Mouse (Mus musculus) midbrain, embryonic 16.5 days (tissue): ENCODE measurements around the gene Ndrg3. TPM values are rescaled to one million over a fixed set of nuclear protein-coding genes. Genes with fewer than 3 reads are reported as not detected.
"Not testable (repeated sequence)": the region's sequence is repeated elsewhere in the genome, so short reads cannot be mapped to it uniquely, and the experiment has no call there.

Experiments
- ATAC-seq: fragments of 200-750 bp; cut with Nextera tagmentation; 2 replicates; pipeline ENCODE4 v1.8.0; 2017; ENCODE audit warnings: moderate TSS enrichment
- H3K27ac ChIP-seq: fragments of 300-500 bp; sonication (generic); 2 replicates; pipeline ENCODE4 v1.5.1; 2014; ENCODE audit warnings: mild to moderate bottlenecking, low read length, mixed read lengths
- H3K27me3 ChIP-seq: fragments of 300-500 bp; sonication (generic); 2 replicates; pipeline ENCODE4 v1.6.1; 2014; ENCODE audit warnings: low read depth, low read length, mixed read lengths; ENCODE audit not compliant: control insufficient read depth, insufficient read depth
- H3K36me3 ChIP-seq: fragments of 300-500 bp; sonication (generic); 2 replicates; pipeline ENCODE4 v1.6.1; 2014; ENCODE audit warnings: mild to moderate bottlenecking, low read length, moderate library complexity, mixed read lengths; ENCODE audit not compliant: control insufficient read depth, insufficient read depth
- H3K4me1 ChIP-seq: fragments of 300-500 bp; sonication (generic); 2 replicates; pipeline ENCODE4 v1.6.1; 2014; ENCODE audit warnings: mild to moderate bottlenecking, low read length, mixed read lengths; ENCODE audit not compliant: control insufficient read depth, insufficient read depth
- H3K4me2 ChIP-seq: fragments of 300-500 bp; sonication (generic); 2 replicates; pipeline ENCODE4 v1.6.1; 2014; ENCODE audit warnings: mild to moderate bottlenecking, low read length, mixed read lengths
- H3K4me3 ChIP-seq: fragments of 300-500 bp; sonication (generic); 2 replicates; pipeline ENCODE4 v1.5.1; 2014; ENCODE audit warnings: low read depth, mild to moderate bottlenecking, low read length, moderate library complexity, mixed read lengths
- H3K9ac ChIP-seq: fragments of 300-500 bp; sonication (generic); 2 replicates; pipeline ENCODE4 v1.6.1; 2014; ENCODE audit warnings: low read depth, low read length, mixed read lengths
- H3K9me3 ChIP-seq: fragments of 300-500 bp; sonication (generic); replicated peaks from 2 replicates; pipeline ENCODE4 v1.6.1; 2014; ENCODE audit warnings: mild to moderate bottlenecking, low read length, mixed read lengths; ENCODE audit not compliant: control insufficient read depth, poor library complexity, severe bottlenecking
- WGBS: fragments of 180-500 bp; shearing (Covaris S2); extraction: QIAGEN DNeasy Blood & Tissue Kit; methylation state at CpG from one replicate; pipeline ENCODE4 v1.1.7; 2014; 5-methylcytosine and 5-hydroxymethylcytosine counted together
- polyA plus RNA-seq: library from polyadenylated mRNA; unstranded; fragments of >200 nt; fragmentation: Nextera tagmentation; extraction: Ambion mirVana; gene quantifications from 2 replicates; pipeline ENCODE4 v1.2.1, GENCODE M21; 2015

Gene Ndrg3
- polyA plus RNA-seq, 1 experiment from 2014 or later: 155 TPM

DNA sequence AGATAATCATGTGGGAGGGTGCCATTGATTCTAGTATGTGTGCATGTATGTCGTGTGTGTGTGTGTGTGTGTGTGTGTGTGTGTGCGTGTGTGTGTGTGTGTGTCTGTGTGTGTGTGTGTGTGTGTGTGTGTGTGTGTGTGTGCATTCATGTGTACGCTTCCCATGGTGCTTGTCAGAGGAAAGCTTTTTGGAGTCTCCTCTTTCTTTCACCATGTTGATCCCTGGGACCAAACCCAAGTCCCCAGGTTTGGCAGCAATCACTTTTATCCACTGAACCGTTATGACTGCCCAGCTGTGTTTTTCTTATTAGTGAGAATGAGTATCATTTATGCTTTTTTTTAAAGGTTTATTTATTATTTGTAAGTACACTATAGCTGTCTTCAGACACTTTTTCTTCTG is 89.4 kb downstream of the Ndrg3 start:
- not testable (repeated sequence) for H3K9ac ChIP-seq, ATAC-seq, H3K4me3 ChIP-seq, H3K27ac ChIP-seq, H3K4me1 ChIP-seq, H3K36me3 ChIP-seq, H3K27me3 ChIP-seq, H3K9me3 ChIP-seq, H3K4me2 ChIP-seq
- 79% methylated on average over 3 of the region's 4 CpGs for WGBS

DNA sequence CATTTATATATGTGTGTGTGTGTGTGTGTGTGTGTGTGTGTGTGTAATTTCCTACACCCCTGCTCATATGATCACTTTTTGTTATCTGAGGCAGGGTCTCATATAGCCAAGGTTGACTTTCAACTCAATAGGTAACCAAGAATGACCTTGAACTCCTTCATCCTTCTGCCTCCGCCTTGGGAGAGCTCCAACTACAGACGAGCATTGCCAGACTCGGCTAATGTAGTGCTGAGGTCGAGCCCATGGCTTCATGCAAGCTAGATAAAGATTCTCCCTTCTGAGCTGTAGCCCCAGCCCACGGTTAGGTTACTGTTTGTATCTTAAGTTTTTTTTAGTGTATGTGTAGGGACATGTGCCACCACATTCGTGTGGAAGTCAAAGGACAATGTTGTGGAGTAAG is 90.0 kb downstream of the Ndrg3 start:
- Histone ChIP-seq H3K4me3 (no peak overlapping the region), H3K27ac (no peak overlapping the region), H3K36me3 (no peaks in the 10 kb centered on the region), H3K27me3 (no peaks in the 10 kb centered on the region), H3K4me2 (no peak overlapping the region), H3K4me1 (no peaks in the 10 kb centered on the region), H3K9ac (no peak overlapping the region), H3K9me3 (no peaks in the 10 kb centered on the region)
- ATAC-seq: no peak
- WGBS: 79% methylated on average over 6 of the region's 6 CpGs

DNA sequence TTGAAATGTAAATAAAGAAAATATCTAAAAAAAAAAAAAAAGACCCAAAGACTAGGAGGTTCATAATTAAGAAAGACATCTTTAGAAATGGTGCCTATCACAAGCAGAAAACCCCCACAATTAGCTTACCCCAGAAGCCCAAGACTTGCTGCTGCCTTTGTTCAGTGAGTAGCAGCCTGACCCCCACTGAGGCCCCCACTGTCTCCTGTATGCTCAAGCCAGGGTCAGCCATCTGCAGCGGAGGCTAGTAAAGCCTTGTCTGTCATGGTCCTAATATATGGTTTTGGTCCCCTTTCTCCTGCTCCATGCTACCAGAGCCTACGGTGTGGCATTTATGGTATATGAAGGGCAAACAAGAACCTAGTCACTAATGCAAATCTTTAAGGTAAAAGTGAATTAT is 90.5 kb downstream of the Ndrg3 start:
- Histone ChIP-seq H3K4me1 (no peaks in the 10 kb centered on the region), H3K4me2 (no peak overlapping the region), H3K36me3 (no peaks in the 10 kb centered on the region), H3K9ac (no peak overlapping the region), H3K27ac (no peak overlapping the region), H3K27me3 (no peaks in the 10 kb centered on the region), H3K9me3 (no peaks in the 10 kb centered on the region), H3K4me3 (no peak overlapping the region)
- no peak for ATAC-seq
- WGBS: 74% methylated on average over 2 of the region's 2 CpGs

DNA sequence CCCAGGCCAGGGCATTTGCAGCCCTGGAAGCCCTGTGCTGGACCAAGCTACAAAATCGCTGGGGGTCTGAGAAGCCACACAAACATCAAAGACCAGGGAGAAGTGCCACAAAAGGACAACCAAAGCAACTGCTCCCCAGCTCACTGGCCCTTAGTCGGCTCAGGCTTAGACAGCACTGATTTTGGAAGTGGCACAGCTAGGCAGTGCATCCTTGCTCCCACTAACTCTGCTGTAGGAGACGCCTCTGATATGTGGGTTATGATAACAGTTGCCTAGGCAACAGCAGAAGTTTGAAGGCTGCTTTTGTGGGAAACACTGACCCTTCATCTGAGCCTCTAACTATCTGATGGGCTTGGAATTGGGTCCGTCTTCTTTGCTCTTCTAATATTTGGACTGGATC is 92.7 kb downstream of the Ndrg3 start:
- Histone ChIP-seq H3K27ac (no peak overlapping the region), H3K4me2 (no peak overlapping the region), H3K27me3 (no peaks in the 10 kb centered on the region), H3K9ac (no peak overlapping the region), H3K4me3 (no peak overlapping the region), H3K36me3 (no peaks in the 10 kb centered on the region), H3K4me1 (no peaks in the 10 kb centered on the region), H3K9me3 (no peaks in the 10 kb centered on the region)
- ATAC-seq: no peak
- WGBS: 69% methylated on average over 4 of the region's 4 CpGs

DNA sequence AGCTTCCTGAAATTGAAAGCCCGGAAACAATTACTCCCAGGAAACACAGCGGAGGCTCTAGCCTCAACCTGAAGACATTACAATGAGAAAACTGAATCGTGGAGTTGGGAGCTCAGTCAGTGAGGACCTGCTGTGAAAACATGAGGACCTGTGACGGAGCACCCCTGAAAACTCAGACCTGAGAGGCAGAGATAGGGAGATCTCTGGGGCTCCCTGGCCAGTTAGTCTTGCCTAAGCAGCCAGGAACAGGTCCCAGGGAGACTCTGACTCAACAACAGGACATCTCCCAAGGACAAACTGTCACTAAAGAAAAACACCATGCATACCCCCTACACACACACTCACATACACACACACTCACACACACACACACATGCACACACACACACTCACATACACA is 93.5 kb downstream of the Ndrg3 start:
- Histone ChIP-seq H3K4me3 (no peak overlapping the region), H3K9me3 (no peaks in the 10 kb centered on the region), H3K9ac (no peak overlapping the region), H3K27me3 (no peaks in the 10 kb centered on the region), H3K4me2 (no peak overlapping the region), H3K27ac (peak overlapping the region; percentile 4; the same call in 1 of the 2 replicates), H3K4me1 (no peaks in the 10 kb centered on the region), H3K36me3 (no peaks in the 10 kb centered on the region)
- ATAC-seq: no peak
- 68% methylated on average over 4 of the region's 4 CpGs for WGBS

DNA sequence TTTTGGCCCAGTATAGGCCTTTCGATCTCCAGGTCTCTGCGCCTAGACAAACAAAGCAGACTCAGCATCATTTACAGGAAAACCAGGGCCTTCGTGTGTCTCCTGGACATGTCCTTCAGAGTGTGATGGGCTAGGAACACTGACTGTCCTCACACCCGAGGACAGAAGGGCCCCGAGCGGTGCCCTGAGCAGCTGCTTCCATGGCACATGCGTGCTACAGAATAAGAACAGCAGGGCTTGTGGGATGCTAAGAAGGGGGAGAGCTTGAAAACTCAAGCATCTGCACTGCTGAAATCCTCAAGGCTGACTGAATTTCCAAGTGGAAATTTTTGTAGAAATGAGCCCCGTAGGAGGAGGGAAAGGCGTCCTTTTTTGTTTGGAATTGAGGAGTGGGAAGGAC is 94.8 kb downstream of the Ndrg3 start:
- WGBS: 88% methylated on average over 9 of the region's 9 CpGs
- Histone ChIP-seq H3K4me2 (no peak overlapping the region), H3K36me3 (no peaks in the 10 kb centered on the region), H3K4me1 (peaks cover 9% of the 10 kb centered on the region; the same call in 1 of the 2 replicates), H3K4me3 (no peak overlapping the region), H3K9me3 (no peaks in the 10 kb centered on the region), H3K27ac (no peak overlapping the region), H3K9ac (no peak overlapping the region), H3K27me3 (no peaks in the 10 kb centered on the region)
- ATAC-seq: no peak

DNA sequence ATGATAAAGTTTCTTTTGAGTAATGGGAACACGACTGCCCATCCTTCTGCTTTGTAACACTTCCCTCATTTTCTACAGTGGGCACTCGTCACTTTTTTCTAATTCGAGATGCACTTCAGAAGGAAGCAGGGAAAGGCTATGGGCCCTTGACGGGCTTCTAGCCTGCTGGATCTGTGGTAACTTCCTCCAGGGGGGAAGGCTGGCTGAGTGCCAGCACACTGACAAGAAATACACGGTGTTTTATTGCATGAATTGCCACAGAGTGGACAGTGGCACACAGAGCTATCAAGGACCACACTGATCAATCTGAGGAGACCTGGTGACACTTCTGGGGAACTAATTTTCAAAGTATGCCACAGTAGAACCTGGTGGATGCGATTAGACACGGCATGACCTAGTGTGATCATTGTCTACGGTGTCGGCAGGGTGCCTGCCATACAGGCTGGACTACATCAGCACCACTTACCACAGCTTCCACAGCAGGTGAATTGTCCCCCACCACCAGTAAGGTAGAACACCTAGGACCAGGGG is 95.4 kb downstream of the Ndrg3 start:
- Histone ChIP-seq H3K4me1 (peaks cover 10% of the 10 kb centered on the region; the same call in 1 of the 2 replicates), H3K36me3 (no peaks in the 10 kb centered on the region), H3K9ac (no peak overlapping the region), H3K27ac (no peak overlapping the region), H3K27me3 (no peaks in the 10 kb centered on the region), H3K4me2 (no peak overlapping the region), H3K4me3 (no peak overlapping the region), H3K9me3 (no peaks in the 10 kb centered on the region)
- WGBS: 77% methylated on average over 9 of the region's 9 CpGs
- ATAC-seq: no peak

DNA sequence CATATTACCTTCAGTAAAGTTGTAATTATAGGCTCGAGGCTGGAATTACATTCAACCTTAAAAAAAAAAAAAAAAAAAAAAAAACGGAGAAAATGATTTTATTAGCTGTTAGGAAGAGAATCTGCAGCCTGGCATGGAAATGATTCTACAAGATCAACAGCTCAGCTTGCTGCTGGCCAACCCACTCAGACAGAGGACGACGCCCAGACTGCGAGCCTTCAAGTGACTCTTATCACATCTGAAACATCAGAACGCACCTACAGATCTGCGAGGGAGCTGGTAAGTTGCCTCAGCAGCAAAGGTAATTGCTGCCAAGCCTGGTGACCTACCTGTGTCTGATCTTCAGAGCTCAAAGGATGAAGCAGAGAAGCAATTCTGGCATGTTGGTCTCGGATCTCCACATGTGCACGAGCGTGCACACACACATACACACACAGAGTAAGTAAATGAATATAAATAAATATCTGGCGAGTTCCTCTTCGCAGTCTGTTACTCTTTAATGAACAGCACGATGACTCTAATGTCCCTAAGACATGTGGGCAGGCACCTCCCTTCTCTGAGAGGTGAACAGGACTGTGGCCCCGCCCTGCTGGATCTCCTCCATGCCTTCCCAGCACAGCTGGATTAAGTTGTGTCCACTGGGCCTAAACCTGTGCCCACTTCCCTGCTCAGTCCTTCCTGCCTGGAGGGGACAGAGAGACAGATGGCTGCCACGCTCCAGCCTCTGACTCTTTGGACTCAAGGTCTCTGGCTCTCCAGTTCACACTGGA is 97.2 kb downstream of the Ndrg3 start:
- peaks cover 10% of the 10 kb centered on the region; the same call in 1 of the 2 replicates for H3K4me1 ChIP-seq
- ATAC-seq: no peak
- no peak overlapping the region for H3K9ac ChIP-seq
- H3K9me3 ChIP-seq: no peaks in the 10 kb centered on the region
- no peak overlapping the region for H3K4me2 ChIP-seq
- 80% methylated on average over 15 of the region's 15 CpGs for WGBS
- H3K27me3 ChIP-seq: no peaks in the 10 kb centered on the region
- no peaks in the 10 kb centered on the region for H3K36me3 ChIP-seq
- H3K27ac ChIP-seq: no peak overlapping the region
- no peak overlapping the region for H3K4me3 ChIP-seq

DNA sequence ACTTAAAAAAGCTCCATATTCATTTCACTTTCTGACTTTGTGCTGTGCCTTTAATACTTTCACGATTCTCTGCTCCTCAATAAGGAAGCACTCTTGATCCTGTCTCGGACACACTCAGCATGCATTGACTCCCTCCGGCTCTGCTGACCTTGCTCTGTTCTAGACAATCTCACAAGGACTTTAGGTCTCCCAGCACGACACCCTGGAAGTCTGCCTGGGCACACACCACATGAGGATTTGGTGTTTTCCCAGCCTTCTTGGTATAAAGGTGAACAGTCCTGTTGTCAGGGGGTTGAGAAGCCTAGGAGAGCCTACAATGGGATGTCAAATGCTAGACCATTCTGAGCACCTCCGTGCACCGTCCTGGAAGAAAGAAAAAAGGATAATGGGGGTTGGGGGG is 99.0 kb downstream of the Ndrg3 start:
- no peak overlapping the region for H3K9ac ChIP-seq
- no peak for ATAC-seq
- H3K4me1 ChIP-seq: peaks cover 10% of the 10 kb centered on the region; the same call in 1 of the 2 replicates
- no peak overlapping the region for H3K4me3 ChIP-seq
- 0 out of 2 replicates have a peak overlapping the region, but pooled peaks have one; percentile 17 for H3K27ac ChIP-seq
- H3K27me3 ChIP-seq: no peaks in the 10 kb centered on the region
- 64% methylated on average over 6 of the region's 6 CpGs for WGBS
- no peak overlapping the region for H3K4me2 ChIP-seq
- H3K36me3 ChIP-seq: no peaks in the 10 kb centered on the region
- H3K9me3 ChIP-seq: no peaks in the 10 kb centered on the region
